Mouse (Mus musculus) cerebellum, postnatal 14 days (tissue): ENCODE data around the gene Mfap3.
A peak's percentile ranks its signal among the peaks of the same experiment; 100 is the strongest.

ENCODE experiments used
- DNase-seq, 2 experiments: peaks; one replicate each; pipeline ENCODE4 v3.0.0; 2021; ENCODE audit warnings: mixed read lengths in 2 of 2

Mfap3 gene

DNA sequence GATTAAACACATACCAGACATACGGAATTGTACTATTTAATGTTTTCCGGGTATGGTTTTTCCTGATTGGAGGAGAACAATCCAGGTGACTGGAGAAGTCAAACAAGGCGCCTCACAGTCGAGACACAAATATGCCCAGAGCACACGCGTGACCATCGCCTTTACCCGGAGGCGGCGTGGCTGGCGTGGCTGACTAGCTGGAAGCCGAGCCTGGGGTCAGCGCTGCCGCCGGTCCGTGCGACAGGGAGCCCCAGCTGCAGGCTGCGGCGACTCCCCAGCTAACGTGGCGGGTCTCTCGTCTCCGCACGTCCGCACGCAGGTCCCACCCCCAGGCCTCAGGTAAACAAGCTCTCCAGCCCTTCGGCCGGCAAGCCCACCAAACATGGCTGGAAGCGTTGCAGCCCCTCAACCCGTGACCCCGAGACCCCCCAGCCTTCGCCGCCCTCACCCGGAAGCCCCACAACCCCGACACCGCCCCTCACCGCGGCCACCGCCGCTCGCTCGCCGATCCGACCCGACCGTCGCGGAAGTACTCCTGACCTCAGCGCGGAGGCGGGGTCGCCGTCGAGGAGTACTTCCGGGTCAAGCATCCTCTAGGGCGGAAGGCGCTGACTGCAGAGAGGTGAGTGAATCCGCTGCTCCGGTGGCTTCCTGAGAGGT is at the start of gene Mfap3, which contains the start of gene Fam114a2:
TSS of gene Mfap3 (plus strand) at position 574 of the 660 bp plus-strand sequence.
TSS of gene Fam114a2 (minus strand) at position 527 of the 660 bp plus-strand sequence.
- DNase-seq: peak; percentile 97 to 98

DNA sequence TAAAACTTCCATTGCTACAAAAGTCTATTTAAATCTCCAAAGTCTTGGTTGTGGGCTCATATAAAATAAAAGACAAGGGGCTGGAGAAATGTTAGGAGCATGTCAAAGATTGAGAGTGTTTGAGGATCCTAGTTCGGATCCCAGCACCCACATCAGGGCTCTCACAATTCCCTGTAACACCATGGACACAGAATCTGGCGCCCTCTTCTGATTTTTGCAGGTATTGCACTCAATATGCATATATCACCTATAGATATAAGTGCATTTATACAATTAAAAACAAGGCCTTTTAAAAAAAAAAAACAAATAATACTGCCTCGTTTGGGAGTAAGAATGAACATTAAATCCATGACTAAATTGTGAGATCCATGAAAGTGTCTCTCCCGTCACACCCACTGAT is 49.8 kb upstream of the Mfap3 start:
- peak in 1 of 2 experiments; percentile 23 for DNase-seq

DNA sequence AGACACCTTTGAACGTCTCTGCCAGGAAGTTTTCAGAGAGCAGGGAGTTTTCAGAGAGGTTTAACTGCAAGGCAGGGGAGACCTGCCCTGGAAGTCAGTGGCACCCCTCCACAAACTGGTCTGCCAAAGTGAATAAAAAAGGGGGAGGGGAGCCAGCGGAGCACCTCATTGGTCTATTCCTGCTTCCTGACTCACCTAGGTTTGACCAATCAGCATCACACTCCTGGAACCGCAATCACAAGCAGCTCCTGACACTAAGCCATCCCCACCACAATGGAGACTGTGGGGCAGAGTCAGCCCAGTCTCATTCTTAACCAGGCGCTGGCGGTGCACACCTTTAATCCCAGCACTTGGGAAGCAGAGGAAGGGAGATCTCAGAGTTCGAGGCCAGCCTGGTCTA is 48.4 kb upstream of the Mfap3 start:
- DNase-seq: no peak

DNA sequence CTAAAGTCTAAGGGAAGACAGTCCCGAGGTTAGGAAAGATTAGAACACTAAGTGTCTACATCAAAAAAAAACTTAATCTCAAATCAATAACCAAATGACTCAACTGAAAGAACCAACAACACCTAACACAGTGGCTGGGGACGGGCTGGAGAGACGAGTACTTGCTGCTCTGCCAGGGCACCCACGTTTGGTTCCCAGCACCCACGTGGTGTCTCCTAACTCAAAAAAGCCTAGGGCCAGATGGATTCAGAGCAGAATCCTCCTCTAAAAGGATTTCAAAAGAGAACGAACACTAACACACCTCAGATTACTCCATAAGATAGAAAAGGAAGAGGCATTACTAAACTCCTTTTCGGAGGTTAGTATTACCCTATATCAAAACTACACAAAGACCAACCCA is 47.5 kb upstream of the Mfap3 start:
- DNase-seq: no peak

DNA sequence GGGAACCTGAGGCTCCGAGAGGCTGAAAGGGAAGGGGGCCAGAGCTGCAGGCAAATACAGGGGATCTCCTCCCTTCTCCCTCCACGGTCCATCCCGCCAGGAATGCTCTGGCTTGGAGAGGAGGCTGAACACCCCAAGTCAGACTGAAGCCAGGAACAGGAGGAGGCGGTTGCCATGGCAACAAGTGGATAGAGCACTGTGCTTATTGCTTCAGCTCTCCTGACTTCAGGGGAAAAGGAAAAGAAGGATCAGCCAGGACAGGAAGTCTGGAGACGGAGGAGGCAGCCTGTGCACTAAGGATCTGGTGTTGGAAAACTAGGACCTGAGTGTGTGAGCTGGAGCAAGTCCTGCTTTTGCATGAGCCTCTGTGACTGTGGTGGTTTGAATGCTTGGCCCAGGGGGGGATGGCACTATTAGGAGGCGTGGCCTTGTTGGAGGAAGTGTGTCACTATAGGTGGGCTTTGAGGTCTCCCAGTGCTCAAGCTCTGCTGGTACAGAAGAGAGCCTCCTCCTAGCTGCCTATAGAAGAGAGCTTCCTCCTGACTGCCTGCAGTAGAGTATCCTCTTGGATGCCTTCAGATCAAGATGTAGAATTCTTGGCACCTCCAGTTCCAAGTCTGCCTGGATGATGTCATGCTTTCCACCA is 44.0 kb upstream of the Mfap3 start:
- DNase-seq: peak in 1 of 2 experiments; percentile 33

DNA sequence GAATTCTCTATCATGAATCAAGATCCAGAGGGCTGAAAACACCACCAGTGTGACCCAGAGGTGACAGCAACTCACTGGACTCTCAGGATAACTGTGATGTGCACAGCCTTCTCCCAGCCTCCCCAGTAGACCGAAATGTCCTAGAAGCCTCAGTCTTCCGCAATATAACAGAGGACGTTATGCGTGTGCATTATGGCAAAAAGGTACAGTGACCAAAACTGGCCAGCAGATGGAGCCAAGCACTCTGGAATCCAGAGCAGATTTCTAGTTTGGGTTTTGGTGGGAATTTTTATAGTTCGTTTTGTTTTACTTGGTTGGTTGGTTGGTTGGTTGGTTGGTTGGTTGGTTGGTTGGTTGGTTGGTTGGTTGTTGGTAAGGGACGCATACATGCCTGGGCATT is 43.3 kb upstream of the Mfap3 start:
- peak; percentile 73 to 82 for DNase-seq

DNA sequence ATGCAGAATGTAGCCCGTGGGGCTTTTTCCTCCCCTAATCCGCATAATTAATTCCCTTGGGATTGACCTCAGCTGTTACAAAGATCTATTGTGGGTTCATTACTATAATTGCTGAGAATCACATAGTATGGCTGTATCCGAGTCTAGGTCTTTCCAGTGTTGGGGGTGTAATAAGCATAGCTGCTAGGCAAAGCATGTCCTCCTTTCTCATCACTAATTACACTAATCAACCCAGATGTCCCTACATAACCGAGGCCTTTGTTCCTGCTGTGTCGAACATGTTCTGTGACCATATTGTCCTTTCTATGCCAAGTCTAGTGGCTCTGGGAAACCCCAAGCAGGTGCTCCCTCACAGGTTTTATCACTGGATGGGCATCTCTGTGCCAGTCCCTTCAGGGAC is 40.4 kb upstream of the Mfap3 start:
- DNase-seq: peak; percentile 24 to 43

DNA sequence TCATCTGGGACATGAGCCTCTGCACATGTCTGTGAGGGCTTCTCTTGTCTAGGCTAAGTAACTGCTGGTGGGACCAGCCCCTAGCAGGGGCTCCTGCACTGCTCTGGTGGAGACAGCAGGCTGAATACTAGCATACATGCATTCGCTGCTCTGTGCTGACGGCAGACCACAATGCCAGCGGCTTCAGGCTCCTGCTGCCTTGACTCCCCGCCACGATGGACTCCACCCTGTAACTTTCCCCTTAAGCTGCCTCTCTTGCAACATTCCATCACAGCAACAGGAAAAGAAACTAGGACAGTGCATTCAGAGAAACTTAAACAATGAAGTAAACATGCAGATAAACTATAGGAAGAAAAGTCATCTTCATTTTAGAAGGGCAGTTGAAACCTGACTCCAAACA is 30.0 kb upstream of the Mfap3 start:
- no peak for DNase-seq

DNA sequence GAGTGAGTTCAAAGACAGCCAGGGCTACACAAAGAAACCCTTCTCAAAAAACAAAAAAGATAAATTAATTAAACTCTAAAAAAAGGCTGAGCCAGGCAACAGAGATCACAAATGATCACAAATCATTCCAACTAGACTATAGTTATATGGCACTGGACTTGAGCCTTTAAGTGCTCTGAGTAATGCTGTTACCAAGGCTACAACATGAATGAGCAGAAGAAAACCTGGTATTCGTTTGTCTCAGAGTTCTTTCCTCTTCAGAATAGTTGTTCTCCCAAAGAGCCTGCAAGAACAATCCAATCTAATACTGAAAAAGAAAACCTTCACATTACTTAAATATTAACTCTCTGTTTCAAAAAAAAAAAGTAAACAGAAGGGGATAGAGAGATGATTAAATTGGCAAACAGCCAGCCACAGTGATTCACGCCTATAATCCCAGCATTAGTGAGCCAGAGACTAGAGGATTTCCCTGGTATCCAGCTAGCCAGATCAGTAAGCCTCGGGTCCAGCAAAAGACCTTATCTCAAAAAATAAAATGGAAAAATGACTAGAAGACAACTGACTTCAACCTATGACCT is 21.9 kb upstream of the Mfap3 start:
- DNase-seq: no peak

DNA sequence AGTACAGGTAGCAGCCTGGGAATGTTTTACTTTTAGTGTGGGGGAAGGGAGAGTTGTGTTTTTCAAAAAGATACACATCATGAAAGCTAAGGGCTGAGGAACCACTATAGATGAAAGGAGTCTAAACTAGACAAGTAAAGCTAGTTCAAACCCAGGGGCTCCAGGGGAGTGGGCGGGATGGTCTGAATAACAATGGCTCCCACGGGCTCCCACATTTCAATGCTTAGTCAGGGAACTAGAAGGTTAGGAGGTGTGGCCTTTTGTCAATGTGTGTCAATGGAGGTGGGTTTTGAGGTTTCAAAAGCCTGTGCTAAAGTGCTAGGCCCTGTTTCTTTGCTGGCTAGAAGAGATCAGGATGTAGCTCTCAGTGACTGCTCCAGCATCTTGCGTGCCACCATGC is 20.8 kb upstream of the Mfap3 start:
- no peak for DNase-seq

DNA sequence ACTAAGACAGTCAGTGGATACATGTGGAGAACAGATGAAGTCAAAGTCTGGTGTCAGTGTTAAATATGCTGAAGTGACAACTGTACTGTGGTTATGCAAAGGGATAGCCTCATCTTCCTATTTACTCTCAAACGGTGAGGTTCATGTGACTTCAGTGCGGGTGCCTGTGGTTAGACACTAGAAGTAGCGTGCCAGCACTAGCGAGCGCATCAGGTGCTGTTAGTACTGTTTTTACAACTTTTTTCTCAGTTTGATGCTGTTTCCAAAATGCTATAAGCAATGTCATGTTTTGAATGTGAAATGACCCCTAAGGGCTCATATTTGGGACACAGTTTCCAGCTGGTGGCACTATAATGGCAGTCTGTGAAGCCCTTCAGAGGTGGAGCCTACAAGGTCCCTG is 20.2 kb upstream of the Mfap3 start:
- DNase-seq: no peak

DNA sequence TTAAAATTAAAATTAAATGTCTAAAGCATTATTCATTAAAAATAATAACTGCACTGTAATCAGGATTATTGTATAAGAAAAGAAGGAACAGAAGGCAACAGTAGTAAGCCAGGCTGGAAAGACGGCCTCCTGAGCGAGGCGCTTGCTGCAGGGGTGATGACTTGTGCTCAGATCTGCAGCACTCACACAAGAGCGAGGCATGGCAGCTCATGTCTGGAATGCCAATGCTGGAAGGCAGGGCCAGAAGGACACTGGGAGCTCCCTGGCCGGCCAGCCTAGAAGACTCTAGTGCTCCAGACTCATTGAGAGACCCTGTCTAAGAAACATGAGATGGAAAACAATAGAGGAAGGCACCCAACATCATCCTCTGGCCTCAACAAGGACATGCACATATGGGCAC is 15.3 kb upstream of the Mfap3 start:
- no peak for DNase-seq

DNA sequence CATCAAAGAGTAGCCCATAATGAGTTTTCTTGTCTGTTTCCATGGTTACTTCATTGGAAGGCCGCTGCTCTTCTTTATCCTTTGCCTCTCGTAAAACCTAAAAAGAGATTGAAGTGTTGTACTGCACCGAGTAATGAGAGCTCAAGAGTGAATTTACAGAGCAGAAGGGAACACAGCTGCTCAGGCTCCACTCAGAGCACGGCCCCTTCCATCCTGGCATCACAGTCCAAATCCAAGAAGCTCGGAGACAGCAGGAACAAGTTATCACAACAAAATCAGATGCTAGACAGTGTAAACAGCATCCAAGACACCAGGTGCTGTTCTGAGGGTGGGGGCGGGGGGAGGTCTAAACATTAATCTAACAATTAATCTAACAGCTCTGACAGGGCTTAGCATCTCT is 11.6 kb upstream of the Mfap3 start:
- DNase-seq: no peak

DNA sequence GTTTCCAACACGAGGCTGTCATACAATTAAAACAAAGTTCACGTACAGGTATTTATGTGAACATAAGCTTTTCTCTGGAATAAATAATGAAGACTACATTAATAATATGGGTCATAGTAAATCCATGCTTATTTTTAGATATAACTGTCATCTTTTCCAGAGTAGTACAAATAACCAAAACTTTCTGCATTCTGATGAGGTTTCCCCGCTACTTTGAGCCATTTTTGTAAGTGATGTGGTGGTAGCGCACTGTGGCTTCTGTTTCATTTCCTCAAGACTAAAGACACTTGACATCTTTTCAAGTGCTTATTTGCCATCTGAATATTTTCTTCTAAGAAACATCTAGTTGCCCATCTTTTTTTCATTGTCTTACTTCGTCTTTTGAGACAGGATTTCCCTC is 3.2 kb upstream of the Mfap3 start:
- DNase-seq: no peak

DNA sequence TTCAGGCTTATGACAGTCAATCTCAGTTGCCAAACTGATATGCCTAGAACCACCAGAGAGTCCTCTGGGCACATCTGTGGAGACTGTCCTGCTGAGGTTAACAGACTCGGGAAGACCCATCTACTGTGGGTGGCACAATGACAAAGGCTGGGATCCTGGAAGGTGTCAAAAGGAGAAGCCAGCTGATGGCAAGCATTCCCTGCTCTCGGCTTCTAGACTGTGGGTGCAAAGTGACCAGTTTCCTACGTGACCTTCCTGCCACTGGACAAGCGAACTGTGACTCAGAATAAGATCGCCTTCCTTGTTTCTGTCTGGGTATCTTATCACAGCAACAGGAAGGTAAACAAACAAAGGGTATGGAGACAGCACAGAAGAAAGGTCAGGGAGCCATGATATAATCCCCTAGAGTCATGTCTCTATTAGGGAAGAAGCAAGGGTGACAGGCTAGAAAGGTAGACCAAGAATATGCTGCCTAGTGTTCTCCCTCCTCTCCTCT is 1.5 kb upstream of the Mfap3 start:
- no peak for DNase-seq

DNA sequence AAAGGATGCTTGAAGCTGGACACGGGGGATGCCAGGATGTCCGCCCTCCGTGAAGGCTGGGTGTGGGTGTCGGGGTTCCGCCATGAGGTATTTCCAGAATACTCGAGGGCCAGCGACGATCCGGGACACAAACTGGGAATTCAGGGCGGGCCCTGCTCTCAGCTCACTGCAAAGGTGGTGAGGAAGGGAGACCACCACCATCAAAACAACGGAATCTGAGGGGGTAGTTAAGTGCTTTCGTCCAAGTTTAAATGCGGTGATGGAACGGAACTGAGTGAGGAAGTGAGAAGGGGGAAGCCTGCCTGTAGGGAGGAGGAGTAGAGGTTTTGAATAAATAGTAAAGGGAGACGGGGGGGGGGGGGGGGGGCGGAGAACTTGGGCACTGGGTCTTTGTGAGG is 286 bp downstream of the Mfap3 start:
- no peak for DNase-seq

DNA sequence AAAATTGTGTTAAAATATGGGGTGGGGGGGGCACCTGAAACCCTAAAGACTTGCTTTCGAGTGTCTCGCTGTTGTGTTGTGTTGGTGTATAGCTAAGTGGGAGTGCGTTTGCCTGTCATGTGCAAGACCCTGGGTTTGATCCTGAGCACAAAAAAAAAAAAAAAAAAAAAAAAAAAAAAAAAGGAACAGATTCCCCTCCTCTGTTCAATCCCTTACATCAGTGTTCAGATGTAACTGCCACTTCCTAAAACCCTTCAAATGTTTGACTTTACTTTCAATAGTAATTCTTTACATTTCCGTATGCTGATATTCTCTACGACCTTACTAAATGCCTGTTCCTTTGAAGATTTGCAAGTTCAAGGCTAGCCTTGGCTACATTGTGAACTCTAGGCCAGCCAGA is 840 bp downstream of the Mfap3 start:
- no peak for DNase-seq

DNA sequence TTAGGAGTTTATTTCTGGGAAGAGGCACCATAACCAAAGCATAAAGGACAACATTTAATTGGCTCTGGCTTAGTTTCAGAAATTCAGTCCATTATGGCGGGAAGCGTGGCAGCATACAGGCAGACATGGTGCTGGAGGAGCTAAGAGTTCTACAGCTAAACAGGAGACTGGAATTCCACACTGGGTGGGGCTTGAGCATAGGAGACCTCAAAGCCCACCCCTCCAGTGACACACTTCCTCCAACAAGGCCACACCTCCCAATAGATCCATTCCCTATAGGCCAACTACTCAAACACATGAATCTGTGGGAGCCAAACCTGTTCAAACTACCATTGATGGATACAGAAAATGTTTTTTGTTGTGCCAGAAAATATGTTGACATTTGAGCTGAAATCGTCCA is 2.7 kb downstream of the Mfap3 start:
- DNase-seq: no peak

DNA sequence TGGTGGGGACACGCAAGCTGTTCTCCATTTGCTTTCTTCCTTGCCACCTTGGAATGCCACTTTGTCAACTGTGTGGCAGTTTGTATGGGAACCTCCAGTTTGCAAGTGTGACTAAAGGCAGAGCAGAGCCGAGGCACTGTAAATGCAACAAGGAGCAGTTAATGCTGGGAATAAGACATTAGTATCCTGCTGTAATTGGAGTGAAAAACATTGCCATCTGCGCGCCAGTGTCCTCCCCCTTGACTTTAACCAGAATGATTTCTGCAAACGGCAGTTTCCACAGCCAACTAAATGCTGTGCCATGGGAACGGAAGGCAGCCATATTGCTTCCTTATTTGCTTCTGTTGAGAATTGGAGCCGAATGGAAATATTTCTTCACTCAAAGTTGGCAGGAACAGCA is 3.6 kb downstream of the Mfap3 start:
- peak in 1 of 2 experiments; percentile 20 for DNase-seq

DNA sequence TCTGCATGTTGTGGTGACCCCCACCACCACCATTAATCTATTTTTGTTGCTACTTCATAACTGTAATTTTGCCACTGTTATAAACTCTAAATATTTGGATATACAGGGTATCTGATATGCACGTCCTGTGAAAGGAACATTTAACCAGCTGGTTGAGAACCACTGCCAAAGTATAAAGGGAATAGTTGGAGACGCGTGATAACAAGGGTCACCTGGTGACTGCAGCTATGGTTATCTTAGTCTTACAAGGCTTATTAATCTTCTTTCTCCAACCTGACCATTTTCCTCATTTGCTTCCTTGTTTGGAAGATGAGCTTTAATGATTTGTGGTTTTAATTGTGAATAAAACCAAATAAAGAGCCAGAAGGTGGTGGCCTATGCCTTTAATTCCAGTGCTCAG is 5.0 kb downstream of the Mfap3 start:
- no peak for DNase-seq

DNA sequence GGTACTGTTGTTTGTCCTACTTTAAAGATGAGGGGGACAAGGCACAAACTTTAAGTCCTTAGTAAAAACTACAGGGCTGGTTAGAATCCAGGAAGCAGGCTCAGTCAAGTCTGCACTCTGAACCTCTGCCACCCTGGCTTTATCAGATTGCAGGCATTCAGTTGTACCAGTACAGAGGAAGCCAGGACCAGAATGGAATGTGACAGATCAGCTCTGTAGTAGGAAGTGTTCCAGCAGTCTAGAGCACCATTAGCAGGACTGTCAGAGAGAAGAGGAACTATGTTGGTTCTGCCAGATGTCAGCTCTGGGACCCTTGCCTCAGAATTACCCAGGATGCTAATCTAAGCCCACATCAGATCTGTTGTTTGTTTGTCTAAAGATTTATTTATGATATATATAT is 6.1 kb downstream of the Mfap3 start:
- DNase-seq: no peak

DNA sequence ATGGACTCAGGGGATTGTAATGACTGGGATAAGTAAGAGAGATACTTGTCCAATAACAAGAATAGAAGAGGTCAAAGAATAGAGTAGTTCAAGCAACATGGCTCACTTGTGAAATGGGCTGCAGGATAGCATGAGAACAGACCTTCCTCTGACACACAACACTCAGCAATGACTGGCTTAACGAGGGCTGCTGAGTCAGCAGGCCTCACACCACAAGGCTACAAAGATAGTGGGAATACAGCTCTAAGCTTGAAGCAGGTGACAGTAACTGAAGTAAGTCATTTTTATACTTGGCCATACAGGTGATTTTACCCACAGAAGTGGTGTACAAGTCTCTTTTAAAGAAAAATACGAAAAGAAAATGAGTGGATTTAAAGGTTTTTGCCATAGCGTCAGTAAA is 7.4 kb downstream of the Mfap3 start:
- DNase-seq: no peak

DNA sequence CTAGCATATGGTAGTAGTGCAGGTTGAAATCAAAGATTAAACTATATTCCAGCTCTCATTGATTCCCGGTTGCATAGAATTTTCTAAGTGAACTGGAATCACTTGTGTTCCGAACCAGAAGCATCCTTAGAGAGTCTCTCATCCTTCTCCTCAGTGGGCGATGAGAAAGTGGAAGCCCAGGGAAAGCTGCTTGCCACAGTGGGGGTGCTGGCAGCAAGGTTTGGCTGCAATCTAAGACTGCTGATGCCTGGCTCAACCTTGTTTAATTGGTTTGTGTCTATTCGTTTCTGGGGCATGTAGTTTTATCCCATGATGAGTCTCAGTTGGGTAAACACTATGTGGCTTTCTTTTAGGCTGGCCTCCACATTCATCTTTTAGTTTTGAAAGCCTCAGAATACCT is 9.0 kb downstream of the Mfap3 start:
- DNase-seq: peak; percentile 71 to 74

DNA sequence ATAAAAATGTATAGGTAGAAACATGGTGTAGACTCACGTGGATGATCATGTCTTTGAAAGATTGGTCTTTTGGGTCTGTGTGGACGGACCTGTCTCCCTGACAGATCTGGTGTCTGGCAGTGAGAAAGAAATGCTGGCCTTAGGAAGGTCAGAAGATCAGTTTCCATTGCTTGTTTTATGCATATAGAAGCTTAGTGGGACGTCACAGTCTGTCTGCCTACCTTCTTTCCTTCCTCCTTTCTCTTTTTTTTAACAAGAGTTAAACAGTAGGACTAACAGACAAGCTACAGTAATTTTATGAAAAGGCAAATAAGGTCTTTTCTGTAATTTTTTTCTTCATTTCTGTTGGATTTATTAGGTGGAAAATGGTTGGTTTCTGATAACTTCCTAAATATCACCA is 10.6 kb downstream of the Mfap3 start:
- DNase-seq: no peak
